Mouse (Mus musculus) lung, embryonic 16.5 days (tissue): ENCODE results near the gene Sympk. TPM values are rescaled to one million over a fixed set of nuclear protein-coding genes. Genes with fewer than 3 reads are reported as not detected.

Experiments
- ATAC-seq: fragments of 200-750 bp; cut with Nextera tagmentation; 2 replicates; pipeline ENCODE4 v1.8.0; 2017; ENCODE audit warnings: low read depth, mild to moderate bottlenecking, moderate library complexity
- H3K27ac ChIP-seq: fragments of 300-500 bp; sonication (generic); 2 replicates; pipeline ENCODE4 v1.5.1; 2014; ENCODE audit warnings: mild to moderate bottlenecking, control low read depth, low read length
- H3K27me3 ChIP-seq: fragments of 300-500 bp; sonication (generic); 2 replicates; pipeline ENCODE4 v1.6.1; 2014; ENCODE audit warnings: low read depth, low read length, mixed read lengths; ENCODE audit not compliant: control insufficient read depth, insufficient read depth
- H3K36me3 ChIP-seq: fragments of 300-500 bp; sonication (generic); 2 replicates; pipeline ENCODE4 v1.6.1; 2014; ENCODE audit warnings: low read length; ENCODE audit not compliant: control insufficient read depth, insufficient read depth
- H3K4me1 ChIP-seq: fragments of 300-500 bp; sonication (generic); replicated peaks from 2 replicates; pipeline ENCODE4 v1.6.1; 2014; ENCODE audit warnings: low read length, mixed read lengths; ENCODE audit not compliant: control insufficient read depth, insufficient read depth
- H3K4me2 ChIP-seq: fragments of 300-500 bp; sonication (generic); 2 replicates; pipeline ENCODE4 v1.6.1; 2014; ENCODE audit warnings: low read depth, low read length, control low read depth
- H3K4me3 ChIP-seq: fragments of 300-500 bp; sonication (generic); 2 replicates; pipeline ENCODE4 v1.5.1; 2014; ENCODE audit warnings: mild to moderate bottlenecking, low read length, control low read depth
- H3K9ac ChIP-seq: fragments of 300-500 bp; sonication (generic); 2 replicates; pipeline ENCODE4 v1.6.1; 2014; ENCODE audit warnings: low read length, control low read depth
- H3K9me3 ChIP-seq: fragments of 300-500 bp; sonication (generic); 2 replicates; pipeline ENCODE4 v1.6.1; 2016; ENCODE audit warnings: low read length; ENCODE audit not compliant: control insufficient read depth
- WGBS: fragments of 180-500 bp; shearing (Covaris S2); extraction: QIAGEN DNeasy Blood & Tissue Kit; methylation state at CpG from one replicate; pipeline ENCODE4 v1.1.7; 2014; 5-methylcytosine and 5-hydroxymethylcytosine counted together
- microRNA-seq: library from miRNA; unstranded; fragments of <30 nt; microRNA quantifications from one replicate; pipeline ENCODE4, GENCODE M21; 2016
- polyA plus RNA-seq: library from polyadenylated mRNA; unstranded; fragments of >200 nt; fragmentation: Nextera tagmentation; extraction: Ambion mirVana; gene quantifications from 2 replicates; pipeline ENCODE4 v1.2.1, GENCODE M21; 2015

The Sympk gene
- polyA plus RNA-seq, 1 experiment from 2014 or later = 27.5 TPM

DNA sequence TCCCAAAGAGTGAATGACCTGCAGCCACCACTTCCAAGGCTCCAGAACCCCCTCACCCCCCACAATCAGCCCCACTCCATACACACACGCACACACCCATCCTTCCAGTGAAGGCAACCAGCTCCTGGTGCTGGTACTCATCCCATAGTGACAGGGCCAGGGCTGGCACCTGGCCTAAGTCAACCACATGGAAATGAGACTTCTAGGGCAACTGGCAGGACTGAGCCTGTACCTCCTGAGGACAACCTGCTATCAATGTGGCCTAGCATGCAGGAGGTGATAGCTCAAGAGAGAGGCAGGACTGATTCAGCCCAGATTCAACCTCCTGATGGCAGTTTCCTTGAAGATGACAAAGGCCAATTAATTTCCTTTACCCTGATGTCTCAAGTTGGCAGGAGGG lies 76.1 kb downstream of the Sympk start:
- WGBS = 70% methylated on average over 1 of the region's 1 CpGs
- no peak overlapping the region for H3K27ac ChIP-seq
- H3K4me3 ChIP-seq = no peak overlapping the region
- no peaks in the 10 kb centered on the region for H3K9me3 ChIP-seq
- no peaks in the 10 kb centered on the region for H3K36me3 ChIP-seq
- no peak for ATAC-seq
- H3K27me3 ChIP-seq = no peaks in the 10 kb centered on the region
- peaks cover 11% of the 10 kb centered on the region for H3K4me1 ChIP-seq
- H3K9ac ChIP-seq = no peak overlapping the region
- no peak overlapping the region for H3K4me2 ChIP-seq

DNA sequence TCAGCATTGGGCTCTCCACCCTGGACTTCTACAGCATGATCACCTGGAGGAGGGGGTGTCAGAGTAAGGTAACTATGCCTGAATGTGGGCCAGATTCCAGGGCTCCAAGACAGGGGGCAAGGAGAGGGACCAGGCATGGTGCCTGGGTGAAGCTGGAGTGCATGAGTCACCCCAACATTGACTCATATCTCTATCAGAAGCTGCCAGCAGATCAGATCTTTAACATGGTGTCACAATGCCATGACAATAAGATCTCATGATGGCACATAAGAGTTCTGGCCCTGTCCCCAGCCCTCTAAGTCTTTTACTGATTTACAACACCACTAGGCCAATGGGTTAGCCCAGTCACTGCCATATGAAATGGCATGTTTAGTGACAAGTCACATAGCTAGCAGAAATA lies 79.6 kb downstream of the Sympk start:
- no peak overlapping the region for H3K27ac ChIP-seq
- H3K9me3 ChIP-seq = no peaks in the 10 kb centered on the region
- H3K36me3 ChIP-seq = no peaks in the 10 kb centered on the region
- ATAC-seq = no peak
- H3K9ac ChIP-seq = no peak overlapping the region
- H3K4me2 ChIP-seq = no peak overlapping the region
- H3K4me1 ChIP-seq = no peaks in the 10 kb centered on the region
- H3K27me3 ChIP-seq = no peaks in the 10 kb centered on the region
- H3K4me3 ChIP-seq = no peak overlapping the region

Small RNAs within 50 kb of the gene (microRNA-seq; reads per million reads assigned to microRNA genes)
- gene Mir3100 = not detected

Other genes with a start within 250 kb of the Sympk start
- not detected in 2 replicates for gene Psg19, start 225.9 kb upstream of the Sympk start, polyA plus RNA-seq
- gene Psg17, start 202.8 kb upstream of the Sympk start, polyA plus RNA-seq = 0.06 TPM in 1 of 2 replicates, not detected in the other
- 2.3 and 3.0 TPM in 2 replicates for gene Mill2, start 184.4 kb upstream of the Sympk start, polyA plus RNA-seq
- gene Pglyrp1, start 153.0 kb upstream of the Sympk start, polyA plus RNA-seq = 12.5 and 18.1 TPM in 2 replicates
- gene Ccdc61, start 114.0 kb upstream of the Sympk start, polyA plus RNA-seq = 30.8 and 32.7 TPM in 2 replicates
- 0.89 and 0.99 TPM in 2 replicates for gene Nova2, start 98.5 kb upstream of the Sympk start, polyA plus RNA-seq
- not detected in 2 replicates for gene Nanos2, start 37.0 kb upstream of the Sympk start, polyA plus RNA-seq
- gene Mypop, start 33.1 kb upstream of the Sympk start, polyA plus RNA-seq = 2.1 and 2.8 TPM in 2 replicates
- 16.0 and 16.5 TPM in 2 replicates for gene Irf2bp1, start 20.3 kb upstream of the Sympk start, polyA plus RNA-seq
- 2.3 TPM in 2 replicates for gene Foxa3, start 839 bp upstream of the Sympk start, polyA plus RNA-seq
- not detected in 2 replicates for gene Rsph6a, start 30.3 kb downstream of the Sympk start, polyA plus RNA-seq
- 11.3 and 11.9 TPM in 2 replicates for gene Dmwd, start 51.9 kb downstream of the Sympk start, polyA plus RNA-seq
- 28.7 and 29.3 TPM in 2 replicates for gene Dmpk, start 59.5 kb downstream of the Sympk start, polyA plus RNA-seq
- gene Six5, start 70.2 kb downstream of the Sympk start, polyA plus RNA-seq = 7.2 and 7.5 TPM in 2 replicates
- 1.9 and 2.2 TPM in 2 replicates for gene Gm4969, start 94.0 kb downstream of the Sympk start, polyA plus RNA-seq
- gene Fbxo46, start 95.5 kb downstream of the Sympk start, polyA plus RNA-seq = 16.2 and 16.3 TPM in 2 replicates
- gene Qpctl, start 124.9 kb downstream of the Sympk start, polyA plus RNA-seq = 15.4 and 15.7 TPM in 2 replicates
- gene Snrpd2, start 125.3 kb downstream of the Sympk start, polyA plus RNA-seq = 135 and 144 TPM in 2 replicates
- 5.6 and 8.2 TPM in 2 replicates for gene Gipr, start 141.8 kb downstream of the Sympk start, polyA plus RNA-seq
- gene Eml2, start 152.0 kb downstream of the Sympk start, polyA plus RNA-seq = 11.3 and 12.4 TPM in 2 replicates
- 2.1 and 2.6 TPM in 2 replicates for gene Gpr4, start 188.2 kb downstream of the Sympk start, polyA plus RNA-seq
- gene Opa3, start 204.0 kb downstream of the Sympk start, polyA plus RNA-seq = 29.9 and 31.5 TPM in 2 replicates
- gene Vasp, start 247.4 kb downstream of the Sympk start, polyA plus RNA-seq = 103 and 105 TPM in 2 replicates